Mouse (Mus musculus) urinary bladder, postnatal 25 days (tissue): ENCODE results near the gene Btnl2.

ENCODE experiments used
- DNase-seq: peaks from one replicate; pipeline ENCODE4 v3.0.0; 2022; ENCODE audit warnings: low spot score

Gene Btnl2

GRCm38 (mm10) chr17:34347606-34348308 lies 6.9 kb upstream of the Btnl2 start:
- no peak for DNase-seq

DNA sequence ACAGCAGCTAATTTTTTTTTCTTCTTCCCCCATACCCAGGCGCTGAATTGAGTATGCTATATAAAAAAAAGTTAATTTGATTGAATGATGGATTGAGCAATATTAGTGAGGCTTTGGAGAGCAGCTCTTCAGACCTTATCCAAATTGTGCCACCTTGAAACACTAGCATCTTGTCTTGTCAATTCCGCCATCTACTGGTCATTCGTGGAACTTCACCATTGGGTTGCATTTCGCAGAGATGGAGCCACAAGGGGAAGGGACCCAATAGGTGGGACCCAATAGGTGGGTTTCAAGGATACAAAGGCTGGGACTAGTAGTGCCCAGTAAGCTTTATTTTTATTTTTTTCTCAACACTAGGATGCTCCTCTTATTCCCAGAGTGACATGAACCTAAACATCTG lies 5.2 kb upstream of the Btnl2 start:
- peak; percentile 73 for DNase-seq

DNA sequence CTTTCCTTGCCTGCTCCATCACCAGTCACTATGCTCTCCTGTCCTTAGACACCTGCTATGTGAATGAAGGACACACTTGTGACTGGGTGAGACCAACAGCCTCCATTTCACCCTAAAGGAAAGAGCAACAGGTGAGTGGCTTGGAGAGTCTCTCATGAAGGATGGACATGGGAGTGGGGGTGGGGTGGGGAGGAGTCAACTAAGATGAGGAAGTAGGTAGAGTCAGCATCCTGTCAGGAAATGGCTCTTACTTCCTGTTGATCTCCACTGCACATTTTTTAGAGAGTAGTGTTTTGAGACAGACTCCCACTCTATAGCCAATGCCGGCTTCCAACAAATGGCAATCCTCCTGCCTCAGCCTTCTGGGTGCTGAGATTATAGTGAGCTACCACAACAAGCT lies 318 bp downstream of the Btnl2 start:
- no peak for DNase-seq

DNA sequence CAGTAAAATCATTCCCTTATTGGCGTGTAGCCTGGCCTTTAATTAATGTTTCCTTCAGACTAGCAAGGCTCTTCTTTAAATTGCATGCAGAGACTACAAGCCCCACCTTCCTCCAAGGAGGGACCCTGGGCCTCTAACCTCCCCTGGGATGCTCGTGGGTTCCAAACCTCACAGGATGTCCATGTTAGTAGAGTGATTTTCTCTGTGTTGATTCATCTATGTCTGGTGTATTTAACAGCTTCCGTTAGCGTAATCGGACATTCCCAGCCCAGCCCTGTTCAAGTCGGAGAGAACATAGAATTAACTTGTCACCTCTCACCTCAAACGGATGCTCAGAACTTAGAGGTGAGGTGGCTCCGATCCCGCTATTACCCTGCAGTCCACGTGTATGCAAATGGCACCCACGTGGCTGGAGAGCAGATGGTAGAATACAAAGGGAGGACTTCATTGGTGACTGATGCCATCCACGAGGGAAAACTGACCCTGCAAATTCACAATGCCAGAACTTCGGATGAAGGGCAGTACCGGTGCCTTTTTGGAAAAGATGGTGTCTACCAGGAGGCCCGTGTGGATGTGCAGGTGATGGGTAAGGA lies 8.4 kb downstream of the Btnl2 start:
- DNase-seq = no peak

- no peak for DNase-seq
Observed at GRCm38 (mm10) chr17:34363676-34364310, 9.2 kb downstream of the Btnl2 start.

DNA sequence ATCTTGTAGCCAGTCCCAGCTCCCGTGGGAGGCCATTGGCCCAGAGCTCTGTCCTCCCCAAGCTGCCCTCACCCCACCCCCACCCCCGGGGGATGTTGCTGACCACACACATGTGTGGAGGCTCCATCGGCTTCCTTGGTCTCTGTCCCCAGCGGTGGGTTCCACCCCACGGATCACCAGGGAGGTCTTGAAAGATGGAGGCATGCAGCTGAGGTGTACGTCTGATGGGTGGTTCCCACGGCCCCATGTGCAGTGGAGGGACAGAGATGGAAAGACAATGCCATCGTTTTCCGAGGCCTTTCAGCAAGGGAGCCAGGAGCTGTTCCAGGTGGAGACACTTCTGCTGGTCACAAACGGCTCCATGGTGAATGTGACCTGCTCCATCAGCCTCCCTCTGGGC lies 10.4 kb downstream of the Btnl2 start:
- DNase-seq = no peak

- no peak for DNase-seq
Observed at GRCm38 (mm10) chr17:34370563-34370962, 15.9 kb downstream of the Btnl2 start.

GRCm38 (mm10) chr17:34373055-34373709 lies 18.6 kb downstream of the Btnl2 start:
- DNase-seq = no peak

GRCm38 (mm10) chr17:34376847-34377246 lies 22.2 kb downstream of the Btnl2 start, which contains the start of gene Btnl1:
TSS of gene Btnl1 (plus strand) at chr17:34377132.
- DNase-seq = no peak

GRCm38 (mm10) chr17:34377450-34378209 lies 23.0 kb downstream of the Btnl2 start:
- DNase-seq = no peak

DNA sequence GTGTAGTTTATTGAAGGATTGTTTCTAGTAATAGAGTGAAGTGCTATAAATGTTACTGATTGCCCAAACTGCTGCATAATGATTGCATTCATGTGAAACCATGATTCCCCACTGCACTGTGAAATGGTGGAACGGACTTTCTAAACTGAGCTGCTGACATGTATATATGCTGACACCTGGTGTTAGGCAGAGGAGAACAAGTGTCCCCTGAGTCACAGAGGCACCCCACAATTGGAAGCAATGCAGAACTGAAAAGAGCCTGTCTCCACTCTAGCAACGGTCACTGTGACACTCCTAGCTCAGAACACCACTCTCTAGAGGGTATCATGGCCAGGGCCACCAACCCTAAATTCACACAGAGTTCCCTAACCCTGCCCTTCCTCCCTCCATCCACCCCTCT lies 24.1 kb downstream of the Btnl2 start:
- DNase-seq = no peak

GRCm38 (mm10) chr17:34379451-34379850 lies 24.8 kb downstream of the Btnl2 start:
- DNase-seq = no peak

DNA sequence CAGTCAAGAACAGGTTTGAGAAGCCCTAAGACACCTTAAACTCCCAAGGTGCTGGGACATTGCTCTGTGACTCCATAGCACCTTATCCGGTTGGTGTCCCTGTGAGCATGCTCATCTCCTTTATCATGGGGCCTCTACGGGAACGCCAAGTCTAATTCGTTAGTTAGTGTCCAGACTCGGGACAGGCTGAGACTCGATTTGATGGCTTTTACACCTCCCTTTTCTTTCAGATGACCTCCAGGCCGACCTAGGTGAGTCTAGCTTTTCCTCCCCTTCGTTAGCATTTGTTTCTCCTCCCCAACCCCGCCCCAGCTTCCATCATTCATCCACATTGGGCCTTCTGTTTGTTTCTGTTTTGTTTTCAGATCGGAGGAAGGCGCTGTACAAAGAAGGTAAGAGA lies 27.3 kb downstream of the Btnl2 start:
- DNase-seq = no peak

GRCm38 (mm10) chr17:34383212-34383611 lies 28.6 kb downstream of the Btnl2 start:
- no peak for DNase-seq

DNA sequence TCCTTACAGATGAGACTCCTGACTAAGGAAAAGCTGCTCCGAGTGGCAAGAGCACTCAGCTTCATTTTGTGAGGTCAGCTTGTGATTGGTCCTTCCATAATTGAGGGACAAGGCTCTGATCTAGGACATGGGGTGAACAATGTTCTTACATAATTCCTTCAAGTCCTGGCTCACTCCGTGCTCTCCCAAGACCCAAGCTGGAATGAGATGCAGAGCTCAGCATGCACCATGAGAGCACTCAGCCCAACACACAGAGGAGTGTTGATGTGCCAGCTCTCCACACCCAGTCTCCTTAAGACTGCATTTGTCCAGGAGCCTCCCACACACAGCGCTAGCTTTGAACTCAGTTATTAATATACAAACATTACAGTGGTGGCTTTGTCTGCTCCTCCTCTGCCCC lies 30.1 kb downstream of the Btnl2 start:
- no peak for DNase-seq

DNA sequence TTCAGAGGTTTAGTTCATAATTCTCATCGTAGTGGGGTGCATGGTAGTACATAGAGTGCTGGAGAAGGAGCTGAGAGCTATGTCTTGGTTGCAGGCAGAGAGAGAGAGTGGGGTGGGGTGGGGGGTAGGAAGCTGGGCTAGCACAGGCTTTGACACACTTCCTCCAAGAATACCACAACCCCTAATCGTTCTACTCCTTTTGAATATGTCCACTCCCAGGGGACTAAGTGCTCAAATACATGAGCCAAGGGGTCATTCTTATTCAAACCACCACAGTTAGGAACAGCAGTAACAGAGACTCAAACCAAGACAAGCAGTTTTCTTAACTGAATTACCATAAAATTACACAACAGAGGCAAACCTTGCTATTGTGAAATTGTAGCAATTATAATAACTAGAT lies 32.0 kb downstream of the Btnl2 start:
- DNase-seq = no peak

- DNase-seq = no peak
Observed at GRCm38 (mm10) chr17:34388513-34388912, 33.9 kb downstream of the Btnl2 start.

- DNase-seq = no peak
Observed at GRCm38 (mm10) chr17:34391507-34391906, 36.9 kb downstream of the Btnl2 start.

GRCm38 (mm10) chr17:34392321-34392720 lies 37.7 kb downstream of the Btnl2 start:
- DNase-seq = no peak

DNA sequence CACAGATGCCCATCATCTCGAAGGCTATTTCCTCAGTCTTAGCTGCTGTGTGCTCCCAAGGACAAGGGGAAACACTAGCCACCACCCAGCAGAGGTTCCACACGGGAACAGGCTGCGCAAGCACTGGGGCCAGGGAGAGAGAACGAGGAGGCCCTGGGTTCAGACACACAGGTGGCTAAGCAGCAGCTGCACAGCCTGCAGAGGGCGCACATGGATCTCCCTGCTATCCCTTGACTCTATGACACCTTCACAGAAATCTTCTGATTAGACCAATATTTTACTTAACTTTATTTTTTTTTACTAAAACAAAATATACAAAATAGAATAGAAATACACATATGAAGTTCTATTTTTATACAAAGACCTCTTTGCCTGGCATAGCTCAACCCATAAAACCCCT lies 42.7 kb downstream of the Btnl2 start:
- no peak for DNase-seq

DNA sequence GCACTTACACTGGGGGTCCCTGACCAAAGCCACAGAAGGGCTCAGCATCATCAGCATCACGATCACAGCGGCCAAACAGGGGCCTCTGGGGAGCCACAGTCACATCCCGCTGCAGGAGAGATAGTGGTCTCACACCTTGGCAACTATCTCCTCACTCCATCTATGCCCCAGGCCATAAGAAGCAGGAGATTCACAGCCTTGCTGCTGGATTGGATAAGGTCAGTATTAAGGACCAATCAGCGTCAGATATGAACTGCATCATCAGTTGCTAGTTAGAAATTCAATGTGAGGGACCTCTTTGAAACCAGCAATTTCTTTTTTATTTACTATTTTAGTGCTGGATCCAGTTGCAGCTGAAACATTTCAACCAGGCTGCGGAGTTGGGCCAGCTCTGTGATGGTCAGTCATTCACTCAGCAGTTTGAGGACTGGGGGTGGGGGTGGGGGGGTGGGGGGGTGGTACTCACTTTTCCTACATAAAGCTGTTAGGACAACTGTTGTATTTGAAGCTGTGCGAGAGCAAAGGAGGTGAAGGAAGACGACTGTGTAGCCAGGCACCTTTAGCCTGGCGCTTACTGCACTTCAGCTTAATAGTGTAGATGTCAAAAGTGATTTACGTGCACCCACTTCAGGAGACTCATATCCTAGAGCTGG lies 43.6 kb downstream of the Btnl2 start:
- DNase-seq = peak; percentile 20
